Comparison of ENCODE assay signal across 7 mouse cellular contexts in the genomic region with DNA sequence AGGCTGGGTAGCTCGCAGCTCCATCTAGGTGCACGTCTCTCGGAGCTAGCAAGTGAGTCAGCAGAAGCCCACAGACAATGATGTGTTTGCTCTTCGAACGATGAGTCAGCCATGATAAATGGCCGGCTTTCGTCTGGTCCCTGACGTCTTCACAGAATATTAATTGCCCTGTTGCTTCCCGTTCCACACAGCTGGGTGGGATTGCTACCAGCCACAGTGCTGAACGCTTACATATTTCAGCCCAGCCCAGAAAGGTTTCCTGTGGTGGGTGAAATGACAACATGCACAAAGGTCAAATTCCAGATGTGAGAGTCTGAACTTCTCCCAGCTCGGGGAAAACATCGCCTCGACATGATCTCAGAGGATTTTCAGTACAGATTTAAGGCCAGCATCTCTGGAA.
DNase-seq lines count a peak whose midpoint lies in the region; ATAC-seq and TF ChIP-seq lines count a peak whose summit lies in the region.

No protein-coding gene starts in this region.

- H3K4me3 ChIP-seq in CH12.LX (replicated peaks in 1 of 3; ENCODE audit: low read depth in 2 of 3, low read length in 2 of 3, poor library complexity in 1 of 3) = no peak overlapping the region
- H3K4me3 ChIP-seq in gastrocnemius, adult 2 months = no peak overlapping the region
- H3K4me3 ChIP-seq in intestine, embryonic 16.5 days (ENCODE audit: low read length) = no peak overlapping the region
- no peak overlapping the region for H3K4me3 ChIP-seq in liver, embryonic 12.5 days

- no peak for TF ChIP-seq RAD21 in CH12.LX (IDR thresholded peaks at IDR 0.05; ENCODE audit: low read depth, low read length)

- no peak overlapping the region for H3K27ac ChIP-seq in CH12.LX (ENCODE audit: insufficient read depth, low read depth)
- H3K27ac ChIP-seq in gastrocnemius, adult 2 months = peak overlapping the region; percentile 68
- H3K27ac ChIP-seq in intestine, embryonic 16.5 days (ENCODE audit: low read length) = peak overlapping the region; percentile 57
- H3K27ac ChIP-seq in liver, embryonic 12.5 days = no peak overlapping the region

- no peaks in the 10 kb centered on the region for H3K36me3 ChIP-seq in CH12.LX (replicated peaks in 1 of 2; ENCODE audit: control insufficient read depth in 1 of 2, insufficient read depth in 1 of 2, low read length in 1 of 2)
- H3K36me3 ChIP-seq in intestine, embryonic 16.5 days (ENCODE audit: control insufficient read depth, insufficient read depth, low read length) = no peaks in the 10 kb centered on the region
- H3K36me3 ChIP-seq in liver, embryonic 12.5 days = no peaks in the 10 kb centered on the region

- peak; percentile 90 for ATAC-seq in intestine, embryonic 16.5 days
- ATAC-seq in liver, embryonic 12.5 days = 0 out of 2 replicates have a peak, but pooled peaks have one; percentile 46

- no peak for TF ChIP-seq CTCF in CH12.LX (conservative IDR thresholded peaks at IDR 0.05 in 1 of 2, IDR thresholded peaks at IDR 0.05 in 1 of 2; ENCODE audit: low read depth in 2 of 2, low read length in 2 of 2)
- no peak for TF ChIP-seq CTCF in gastrocnemius, adult 2 months (IDR thresholded peaks at IDR 0.05)

- no peak for TF ChIP-seq POLR2A in CH12.LX (IDR thresholded peaks at IDR 0.05; ENCODE audit: low read depth, low read length)

- H3K9ac ChIP-seq in CH12.LX (ENCODE audit: insufficient read depth, low read depth) = no peak overlapping the region
- H3K9ac ChIP-seq in intestine, embryonic 16.5 days (ENCODE audit: low read depth, low read length) = no peak overlapping the region
- no peak overlapping the region for H3K9ac ChIP-seq in liver, embryonic 12.5 days

- H3K79me2 ChIP-seq in CH12.LX (replicated peaks; ENCODE audit: control insufficient read depth, extremely low read depth, insufficient read depth, poor library complexity, severe bottlenecking) = no peaks in the 10 kb centered on the region

- peak overlapping the region; percentile 31; the same call in 1 of the 2 replicates for H3K4me2 ChIP-seq in CH12.LX (ENCODE audit: insufficient read depth, low read depth, poor library complexity, severe bottlenecking)
- H3K4me2 ChIP-seq in intestine, embryonic 16.5 days (ENCODE audit: low read depth, low read length) = no peak overlapping the region
- H3K4me2 ChIP-seq in liver, embryonic 12.5 days = no peak overlapping the region

- dilution Hi-C loops in CH12.LX (cut with MboI; ENCODE audit: extremely low pct_ligation_motif_present, extremely low pct_unique_long_range_greater_than_20kb, low sequenced_read_pairs) = no loop called here

- H3K9me3 ChIP-seq in CH12.LX (replicated peaks; ENCODE audit: low read length) = no peaks in the 10 kb centered on the region
- no peaks in the 10 kb centered on the region for H3K9me3 ChIP-seq in intestine, embryonic 16.5 days (ENCODE audit: control insufficient read depth, low read length)
- no peaks in the 10 kb centered on the region for H3K9me3 ChIP-seq in liver, embryonic 12.5 days (replicated peaks)

- 4% methylated on average over 13 of the region's 13 CpGs for WGBS in intestine, embryonic 16.5 days
- 42% methylated on average over 13 of the region's 13 CpGs for WGBS in liver, embryonic 12.5 days (ENCODE audit: insufficient replicate concordance)

- in situ Hi-C loops in CH12.LX (cut with MboI; ENCODE audit: low pct_ligation_motif_present, low pct_unique_long_range_greater_than_20kb, low sequenced_read_pairs) = no loop called here

- no peak for DNase-seq in CH12.LX (ENCODE audit: extremely low read depth)
- peak; percentile 43 to 52 for DNase-seq in adrenal gland, adult 18-20 months (ENCODE audit: low spot score in 2 of 2)
- DNase-seq in gastrocnemius, adult 2 months = peak; percentile 73
- DNase-seq in ovary, adult 18-20 months (ENCODE audit: low spot score) = peak; percentile 65
- DNase-seq in natural killer cell, adult 2 months (ENCODE audit: low spot score in 2 of 2) = no peak

- intact Hi-C loops in gastrocnemius, adult 2 months (cut with DNase I) = no loop called here

- H3K27me3 ChIP-seq in CH12.LX (replicated peaks) = no peaks in the 10 kb centered on the region
- no peaks in the 10 kb centered on the region for H3K27me3 ChIP-seq in intestine, embryonic 16.5 days (replicated peaks; ENCODE audit: control insufficient read depth, insufficient read depth, low read length)
- no peaks in the 10 kb centered on the region for H3K27me3 ChIP-seq in liver, embryonic 12.5 days (replicated peaks)

- H3K4me1 ChIP-seq in CH12.LX (ENCODE audit: control insufficient read depth in 1 of 2, insufficient read depth in 2 of 2) = peaks cover 2 to 14% of the 10 kb centered on the region in 2 experiments
- peaks cover 14% of the 10 kb centered on the region for H3K4me1 ChIP-seq in intestine, embryonic 16.5 days (ENCODE audit: control insufficient read depth, insufficient read depth, low read length)
- H3K4me1 ChIP-seq in liver, embryonic 12.5 days = no peaks in the 10 kb centered on the region

- no peak for TF ChIP-seq EP300 in CH12.LX (IDR thresholded peaks at IDR 0.05; ENCODE audit: low read length)

TF ChIP-seq in CH12.LX, 34 proteins besides CTCF, POLR2A, EP300 and RAD21:
- TF ChIP-seq ZKSCAN1 (IDR thresholded peaks at IDR 0.05; ENCODE audit: borderline replicate concordance, low read depth, low read length) (no peak), MAX (IDR thresholded peaks at IDR 0.05; ENCODE audit: low read length) (no peak), JUN (IDR thresholded peaks at IDR 0.05; ENCODE audit: insufficient read depth, low read depth, low read length) (no peak), GABPA (IDR thresholded peaks at IDR 0.05; ENCODE audit: insufficient replicate concordance, low read depth, low read length) (no peak), ZC3H11A (IDR thresholded peaks at IDR 0.05; ENCODE audit: low read depth, low read length) (no peak), NELFE (IDR thresholded peaks at IDR 0.05; ENCODE audit: low read depth, low read length) (no peak), MAZ (IDR thresholded peaks at IDR 0.05; ENCODE audit: low read depth, low read length) (no peak), NRF1 (IDR thresholded peaks at IDR 0.05; ENCODE audit: low read depth, low read length) (no peak), MXI1 (IDR thresholded peaks at IDR 0.05; ENCODE audit: low read depth, low read length) (no peak), MAFK (IDR thresholded peaks at IDR 0.05; ENCODE audit: insufficient replicate concordance, low read length) (no peak), MEF2A (IDR thresholded peaks at IDR 0.05; ENCODE audit: borderline replicate concordance, low read depth, low read length) (no peak), TBP (conservative IDR thresholded peaks at IDR 0.05; ENCODE audit: low read depth, low read length) (no peak), RCOR1 (conservative IDR thresholded peaks at IDR 0.05; ENCODE audit: low read depth, low read length) (no peak), SMC3 (IDR thresholded peaks at IDR 0.05; ENCODE audit: low read depth, low read length) (no peak), CHD1 (IDR thresholded peaks at IDR 0.05; ENCODE audit: low read depth, low read length) (no peak), ETS1 (conservative IDR thresholded peaks at IDR 0.05; ENCODE audit: low read depth, low read length) (no peak), CHD2 (IDR thresholded peaks at IDR 0.05; ENCODE audit: low read length) (no peak), ZMIZ1 (IDR thresholded peaks at IDR 0.05; ENCODE audit: low read depth, low read length) (no peak), USF2 (conservative IDR thresholded peaks at IDR 0.05; ENCODE audit: low read depth, low read length) (no peak), HCFC1 (IDR thresholded peaks at IDR 0.05; ENCODE audit: low read depth, low read length) (no peak)

Comparison
In these comparisons a context has a peak if more than half of its experiments do, and no peak if none do; other contexts are left out.
1. DNase-seq: peak in adrenal gland, adult 18-20 months (2 of 2), gastrocnemius, adult 2 months (single experiment) and ovary, adult 18-20 months (single experiment); none in CH12.LX (single experiment) and natural killer cell, adult 2 months (0 of 2).
2. H3K27ac ChIP-seq: peak in gastrocnemius, adult 2 months (single experiment) and intestine, embryonic 16.5 days (single experiment); none in CH12.LX (single experiment) and liver, embryonic 12.5 days (single experiment).